Mouse (Mus musculus) ovary, postnatal 14 days (tissue): ENCODE data around the gene Aig1.

Experiments
- DNase-seq: peaks from one replicate; pipeline ENCODE4 v3.0.0; 2022; ENCODE audit warnings: low spot score

Gene Aig1

DNA sequence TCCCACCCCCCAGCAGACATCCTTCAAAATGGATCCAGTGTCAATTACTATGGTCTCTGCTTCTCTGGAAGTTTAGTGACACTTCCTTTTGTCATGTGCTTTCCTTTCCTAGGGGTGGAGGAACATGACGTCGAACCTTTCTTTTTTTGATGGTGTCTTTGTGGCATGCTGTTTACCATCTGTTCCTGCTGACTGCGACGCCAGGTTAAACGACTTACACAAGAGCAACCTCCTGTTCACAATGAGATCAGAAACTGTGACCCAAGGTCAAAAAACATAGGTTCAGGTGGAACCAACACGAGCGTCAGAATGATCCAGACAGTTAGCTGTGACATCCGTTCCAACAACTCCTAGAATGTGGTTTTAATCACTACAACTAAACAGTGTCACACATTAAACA, 166.7 kb downstream of the Aig1 start:
- DNase-seq = no peak

DNA sequence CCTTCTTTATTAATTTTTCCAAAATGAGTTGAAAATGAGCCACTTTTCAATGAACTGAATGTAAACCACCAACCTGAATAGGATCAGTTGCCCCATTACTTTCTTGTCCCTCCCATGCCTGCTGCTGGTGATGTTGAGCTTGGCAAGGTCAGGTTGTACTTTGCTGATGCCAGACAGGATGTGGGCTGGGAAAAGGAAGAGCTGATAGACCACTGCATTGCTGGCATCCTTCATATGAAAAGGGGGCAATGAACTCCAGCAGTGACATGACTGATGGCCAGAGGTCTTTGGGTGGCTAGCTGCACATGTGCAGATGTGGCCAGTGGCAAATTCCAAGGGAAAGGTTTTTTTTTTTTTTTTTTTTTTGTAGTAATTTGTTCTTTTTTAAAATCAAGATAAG, 172.5 kb downstream of the Aig1 start:
- no peak for DNase-seq

DNA sequence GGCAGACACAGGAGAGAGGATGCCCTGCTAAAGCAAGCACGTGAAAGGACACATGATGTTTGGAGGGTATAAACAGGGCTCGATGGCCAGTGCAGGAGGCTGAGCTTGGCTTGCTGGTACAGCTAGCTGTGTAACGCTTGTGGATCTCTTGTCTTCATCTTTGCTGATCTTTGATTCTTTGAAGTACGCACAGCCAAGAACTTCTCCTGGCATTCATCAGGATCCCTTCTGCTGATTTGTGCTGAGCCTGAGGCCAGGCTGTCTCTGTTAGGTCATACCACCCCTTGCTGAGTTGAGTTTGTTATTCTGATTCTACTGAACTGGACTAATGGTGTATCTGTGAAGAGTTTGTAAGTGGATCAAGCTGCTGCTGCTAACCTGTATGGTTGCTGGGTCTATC, 175.5 kb downstream of the Aig1 start:
- DNase-seq = no peak

DNA sequence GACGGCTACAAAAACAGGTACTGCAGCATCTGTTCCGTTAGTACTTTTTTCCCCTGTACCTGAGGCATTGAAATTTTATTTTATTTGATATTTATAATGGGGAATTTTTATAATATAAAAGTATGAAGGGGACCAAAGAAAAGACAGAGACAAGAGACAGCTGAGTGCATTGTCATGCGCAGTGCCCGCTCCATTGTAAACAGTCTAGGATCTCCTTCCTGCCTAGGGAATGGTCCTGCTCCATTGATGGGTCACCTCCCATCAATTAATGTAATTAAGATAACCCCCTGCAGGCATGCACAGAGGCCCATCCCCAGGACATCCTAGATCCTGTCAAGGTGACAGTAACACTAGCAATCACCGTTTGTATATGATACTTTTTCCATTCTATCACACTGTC, 178.0 kb downstream of the Aig1 start:
- DNase-seq = no peak

DNA sequence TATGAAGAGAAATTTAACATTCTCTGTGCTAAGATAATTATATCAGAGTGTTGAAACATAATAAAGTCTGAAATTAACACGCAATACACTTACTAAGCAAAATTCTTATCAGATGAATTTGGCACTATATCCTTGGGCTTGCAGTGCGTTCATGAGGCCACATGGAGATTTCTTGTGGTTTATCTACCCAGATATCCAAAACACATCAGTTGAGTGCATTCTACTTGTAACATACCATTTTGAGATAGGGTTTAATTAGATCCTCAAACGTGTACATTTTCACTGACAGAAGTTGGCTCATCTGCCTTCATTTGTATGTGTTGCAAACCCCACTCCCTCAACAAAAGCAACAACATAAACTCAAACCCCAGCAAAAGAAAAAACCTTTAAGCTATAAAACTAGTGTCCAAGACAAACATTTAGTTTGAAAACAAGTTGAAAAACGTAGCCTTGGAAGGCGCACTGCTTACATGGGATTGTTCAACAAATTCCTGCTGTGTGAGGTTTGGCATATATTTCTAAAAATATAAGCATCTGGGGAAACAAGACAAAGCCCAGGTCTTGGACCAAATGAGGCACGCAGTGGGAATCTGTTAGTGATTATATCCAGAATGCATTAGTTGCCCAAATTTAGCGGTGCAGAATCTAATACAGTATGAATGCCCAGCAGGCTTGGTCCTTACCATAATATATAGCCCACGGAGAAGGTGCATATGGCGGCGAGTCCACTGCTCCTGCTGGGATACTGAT, 178.8 kb downstream of the Aig1 start:
- no peak for DNase-seq

DNA sequence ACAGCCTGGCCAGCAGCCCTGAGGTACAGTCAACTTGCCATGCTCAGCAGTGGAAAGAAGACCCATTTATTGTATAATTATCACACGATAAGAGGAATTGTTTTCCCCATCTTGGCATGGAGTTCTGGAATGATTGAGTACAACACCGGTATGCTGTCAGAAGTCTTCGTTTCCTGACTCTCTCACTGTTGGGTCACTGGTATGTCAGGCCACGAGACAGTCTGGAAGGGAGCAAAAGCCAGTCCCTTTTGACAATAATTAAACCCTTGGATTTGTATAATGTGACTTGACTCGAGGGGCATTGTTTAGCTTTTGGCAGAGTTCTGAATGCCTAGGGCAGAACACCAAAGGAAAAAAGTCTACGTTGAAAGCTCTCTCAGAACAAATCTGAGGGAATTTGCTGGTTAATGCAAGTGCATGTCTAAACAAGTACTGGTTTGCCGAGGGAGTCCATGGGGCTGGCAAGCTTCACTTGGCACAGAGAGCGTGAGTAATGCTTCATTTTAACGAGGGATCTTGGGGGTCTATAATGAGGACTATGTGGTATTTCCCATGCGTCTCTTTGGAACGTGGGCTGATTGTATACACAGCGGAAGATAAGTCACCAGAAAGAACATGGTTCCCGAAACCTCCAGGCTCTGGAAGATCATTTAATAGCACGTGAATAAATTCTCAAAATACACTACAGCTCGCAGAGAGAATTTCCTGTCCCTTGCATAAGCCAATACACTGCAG, 180.2 kb downstream of the Aig1 start:
- DNase-seq = no peak

DNA sequence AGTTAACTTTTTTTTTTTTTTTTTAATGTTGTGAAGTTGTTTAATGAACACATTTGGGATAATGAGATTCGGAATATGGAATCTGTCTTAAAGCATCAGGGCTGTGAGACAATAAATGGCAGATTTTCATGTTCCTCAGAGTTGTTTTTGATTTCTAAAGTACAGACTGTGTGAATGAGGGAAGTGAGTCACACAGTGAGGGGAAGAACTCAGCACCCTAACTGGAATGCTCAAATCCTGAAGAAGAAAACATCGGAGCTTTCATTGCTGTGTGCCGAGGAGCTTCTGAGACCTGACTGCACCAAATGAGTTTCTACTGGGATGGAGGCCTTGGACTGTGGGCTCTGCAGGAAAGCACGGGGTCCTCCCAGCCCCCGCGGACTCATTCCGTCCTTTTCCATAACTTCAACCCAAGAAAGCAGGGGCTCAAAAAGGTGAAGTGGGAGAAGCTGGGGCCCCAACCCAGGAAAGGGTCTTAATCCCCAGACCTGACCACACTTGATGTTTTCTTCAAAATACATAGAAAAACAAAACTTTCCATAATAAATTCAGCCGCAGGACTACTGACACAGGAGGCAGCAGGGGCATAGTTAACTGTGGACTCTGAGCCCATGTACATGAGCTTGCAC, 181.5 kb downstream of the Aig1 start:
- no peak for DNase-seq

DNA sequence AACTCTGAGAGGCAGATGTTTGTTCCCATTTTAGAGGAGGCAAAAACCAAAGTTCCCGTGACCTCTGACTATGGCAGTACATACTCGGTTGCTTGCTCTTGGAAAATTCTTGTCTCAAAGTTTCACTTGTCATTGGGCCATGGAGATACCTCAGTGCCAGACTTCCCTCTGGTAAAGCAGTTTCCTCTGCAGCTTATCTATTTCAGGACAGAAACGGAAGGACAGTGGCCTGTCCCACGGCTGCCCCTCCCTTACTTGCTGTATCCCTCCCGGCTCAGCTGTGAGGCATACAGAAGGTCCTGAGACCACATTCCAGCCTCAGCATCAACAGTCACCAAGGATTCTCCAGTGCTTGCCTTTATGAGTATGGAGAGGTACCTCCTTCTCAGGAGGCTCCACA, 182.7 kb downstream of the Aig1 start:
- no peak for DNase-seq

DNA sequence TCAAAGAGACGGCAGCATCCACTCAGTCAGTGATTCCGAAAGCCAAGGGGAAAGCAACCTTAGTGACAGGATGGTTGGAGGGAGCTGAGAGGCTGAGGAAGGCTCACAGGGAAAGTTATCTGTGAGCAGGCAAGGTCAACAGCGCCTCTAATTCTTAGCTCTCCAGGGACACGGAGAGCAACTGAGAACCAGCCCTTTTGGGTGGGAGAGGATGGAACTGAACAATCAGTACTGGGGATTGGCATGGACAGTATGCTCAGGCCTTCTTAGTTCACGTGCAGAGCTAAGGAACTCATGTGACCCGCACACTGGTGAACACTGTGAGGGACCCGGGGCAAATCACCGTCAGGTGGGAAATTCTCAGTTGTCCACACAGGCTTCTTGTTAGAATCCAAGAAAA, 183.4 kb downstream of the Aig1 start:
- no peak for DNase-seq

DNA sequence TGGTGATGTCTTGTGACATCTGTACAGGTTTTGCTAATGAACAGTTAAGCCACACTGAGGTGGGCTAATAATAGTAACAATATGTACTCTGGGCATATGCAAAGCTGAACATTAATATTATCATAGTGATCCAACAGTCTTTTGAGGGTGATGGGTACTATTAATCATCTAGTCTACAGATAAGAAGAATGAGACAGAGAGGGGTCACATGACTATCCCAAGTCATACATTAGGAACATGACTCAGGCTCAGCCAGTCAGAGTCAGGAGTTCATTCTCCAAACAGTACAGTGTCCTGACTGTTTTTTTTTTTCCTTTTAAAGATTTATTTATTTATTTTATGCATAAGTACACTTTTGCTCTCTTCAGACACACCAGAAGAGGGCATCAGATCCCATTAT, 184.3 kb downstream of the Aig1 start:
- DNase-seq = no peak

DNA sequence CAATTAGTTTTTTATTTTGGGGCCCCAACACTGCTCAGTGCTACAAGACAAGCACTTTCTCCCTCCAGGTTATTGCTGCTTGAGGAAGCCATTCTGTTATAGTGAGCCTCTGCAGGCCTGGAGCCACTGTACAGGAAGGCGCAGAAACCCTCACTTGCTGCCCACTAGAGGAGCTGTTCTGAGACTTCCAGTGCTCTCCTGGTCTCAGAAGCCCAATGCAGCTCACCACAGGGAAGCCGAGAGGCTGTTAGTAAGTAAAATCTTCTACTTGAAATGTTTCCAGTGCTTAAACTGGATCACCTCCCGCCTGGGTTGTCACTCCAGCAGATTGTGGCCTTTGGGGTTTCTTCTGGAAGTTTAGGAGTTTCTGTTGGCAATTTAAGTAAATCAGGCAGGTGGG, 186.2 kb downstream of the Aig1 start:
- DNase-seq = no peak

DNA sequence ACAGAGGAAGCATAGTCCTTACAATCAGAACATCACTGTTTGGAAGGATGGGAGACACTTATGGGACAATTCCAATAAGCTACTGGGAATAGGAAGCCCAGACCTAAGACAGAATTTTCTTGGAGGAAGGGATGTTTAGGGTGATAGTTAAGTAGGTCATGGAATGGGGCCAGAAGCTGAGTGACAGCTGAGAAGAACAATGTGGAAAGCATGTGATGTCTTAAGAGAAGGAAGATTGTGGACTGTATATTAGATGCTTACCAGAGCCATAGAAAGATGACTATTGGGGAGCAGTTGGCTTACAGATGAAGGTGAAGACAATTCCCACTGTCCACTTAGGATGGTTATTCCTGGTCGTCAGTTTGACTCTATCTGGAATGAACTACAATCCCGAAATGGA, 191.3 kb downstream of the Aig1 start:
- DNase-seq = no peak

DNA sequence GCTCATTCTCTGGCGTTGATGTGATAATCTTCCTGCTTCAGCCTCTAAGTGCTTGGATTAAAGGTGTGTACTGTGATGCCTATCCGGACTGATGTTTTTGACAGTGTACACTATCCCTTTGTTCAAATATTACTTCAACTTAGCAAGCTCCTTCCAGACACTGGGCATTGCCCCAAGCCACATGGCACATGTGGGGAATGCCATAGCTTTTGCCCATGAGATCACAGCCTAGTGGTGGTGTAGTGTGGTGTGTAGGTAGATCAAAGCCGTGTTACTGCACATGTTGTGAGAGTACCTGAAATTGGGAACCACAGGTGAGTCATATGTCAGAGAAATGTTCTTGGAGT, 193.8 kb downstream of the Aig1 start:
- DNase-seq = no peak

DNA sequence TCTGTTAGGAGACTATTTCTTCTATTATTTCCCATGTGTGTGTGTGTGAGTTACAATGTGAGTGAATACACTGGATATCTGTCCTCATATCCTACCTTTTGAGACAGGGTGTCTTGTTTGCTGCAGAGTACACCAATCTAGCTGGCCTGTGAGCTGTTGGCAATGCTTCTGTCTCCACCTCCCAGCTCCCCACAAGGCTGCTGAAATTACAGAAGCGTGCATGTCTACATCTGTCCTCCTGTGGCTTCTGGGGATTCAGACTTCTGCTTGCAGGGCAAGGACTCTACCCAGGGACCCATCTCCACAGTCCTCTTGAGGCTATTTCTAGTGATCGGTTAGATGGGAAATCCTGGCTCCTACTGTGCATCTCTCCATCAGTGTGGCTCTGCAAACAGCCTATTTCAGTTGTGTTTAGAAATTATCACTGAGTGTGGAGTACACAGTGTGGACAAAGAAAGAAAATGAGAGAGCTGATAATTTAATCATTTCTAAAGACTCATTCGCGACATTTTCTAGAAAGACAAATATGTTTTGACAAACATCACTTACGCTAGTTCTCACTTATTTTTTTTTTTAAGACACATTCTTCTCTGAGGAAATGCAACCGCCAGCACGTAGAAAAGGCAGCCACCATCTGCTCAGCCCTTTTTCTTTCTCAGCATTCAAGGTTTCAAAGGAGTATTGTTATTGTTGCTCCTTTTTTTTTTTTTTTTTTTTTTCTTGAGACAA, 194.3 kb downstream of the Aig1 start:
- DNase-seq = no peak

DNA sequence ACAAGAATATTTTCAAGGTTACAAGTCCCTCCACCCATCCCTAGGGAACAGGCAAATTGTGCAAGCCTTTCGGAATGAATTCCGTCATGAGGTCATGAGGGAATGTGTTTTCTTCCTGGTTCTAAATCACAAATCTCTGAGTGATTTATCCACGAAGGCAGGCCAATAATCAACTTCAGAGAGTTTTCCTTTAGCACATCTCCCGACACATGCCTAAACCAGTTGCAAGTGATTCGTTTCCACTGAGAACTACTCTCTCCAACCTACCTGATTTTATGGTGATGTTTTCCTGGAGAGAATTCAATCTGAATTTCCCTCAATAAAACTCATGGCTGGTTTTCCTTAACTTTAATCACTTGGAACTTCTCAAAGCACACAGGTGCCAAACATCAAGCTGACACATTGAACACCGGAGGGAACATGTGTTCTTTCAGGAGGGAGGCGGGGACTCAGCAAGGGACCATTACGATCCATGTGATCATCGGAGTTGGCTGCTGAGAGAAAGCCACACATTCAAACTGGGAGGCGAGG, 201.5 kb downstream of the Aig1 start:
- no peak for DNase-seq

DNA sequence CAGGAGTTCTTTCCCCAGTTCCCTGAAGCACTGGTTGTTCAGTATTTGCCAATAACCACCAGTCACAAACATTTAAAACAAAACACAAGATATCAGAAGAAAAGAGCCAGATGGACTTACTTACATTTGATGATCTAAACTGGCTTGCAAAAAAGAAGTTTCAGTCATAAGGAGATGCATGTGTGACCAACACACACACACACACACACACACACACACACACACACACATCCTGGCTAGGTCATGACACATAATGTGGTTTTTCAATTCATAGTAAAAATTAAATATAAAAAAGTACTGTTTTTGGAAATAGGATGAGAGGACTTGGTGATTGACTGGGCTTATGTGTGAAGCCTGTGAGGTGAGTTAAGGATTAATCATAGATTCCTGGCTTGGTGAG, 205.3 kb downstream of the Aig1 start:
- DNase-seq = no peak

DNA sequence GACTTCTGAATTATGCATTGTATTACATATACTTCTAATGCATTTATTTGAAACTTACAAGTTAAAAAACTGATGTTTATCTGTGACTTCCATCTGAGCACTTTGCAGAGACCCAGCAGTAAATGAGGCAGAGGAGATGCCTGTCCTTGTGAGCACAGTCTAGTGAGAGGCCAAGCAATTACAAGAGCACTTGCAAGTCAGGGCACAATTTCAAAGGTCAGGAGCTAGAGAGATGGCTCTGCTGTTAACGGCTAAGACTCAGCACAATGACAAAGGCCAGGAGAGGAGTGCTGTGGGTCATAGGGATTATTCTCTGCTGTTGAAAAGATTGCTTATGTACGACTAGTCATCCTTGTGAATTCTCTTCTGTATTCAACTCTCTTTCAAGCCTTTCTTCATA, 209.0 kb downstream of the Aig1 start:
- DNase-seq = no peak

DNA sequence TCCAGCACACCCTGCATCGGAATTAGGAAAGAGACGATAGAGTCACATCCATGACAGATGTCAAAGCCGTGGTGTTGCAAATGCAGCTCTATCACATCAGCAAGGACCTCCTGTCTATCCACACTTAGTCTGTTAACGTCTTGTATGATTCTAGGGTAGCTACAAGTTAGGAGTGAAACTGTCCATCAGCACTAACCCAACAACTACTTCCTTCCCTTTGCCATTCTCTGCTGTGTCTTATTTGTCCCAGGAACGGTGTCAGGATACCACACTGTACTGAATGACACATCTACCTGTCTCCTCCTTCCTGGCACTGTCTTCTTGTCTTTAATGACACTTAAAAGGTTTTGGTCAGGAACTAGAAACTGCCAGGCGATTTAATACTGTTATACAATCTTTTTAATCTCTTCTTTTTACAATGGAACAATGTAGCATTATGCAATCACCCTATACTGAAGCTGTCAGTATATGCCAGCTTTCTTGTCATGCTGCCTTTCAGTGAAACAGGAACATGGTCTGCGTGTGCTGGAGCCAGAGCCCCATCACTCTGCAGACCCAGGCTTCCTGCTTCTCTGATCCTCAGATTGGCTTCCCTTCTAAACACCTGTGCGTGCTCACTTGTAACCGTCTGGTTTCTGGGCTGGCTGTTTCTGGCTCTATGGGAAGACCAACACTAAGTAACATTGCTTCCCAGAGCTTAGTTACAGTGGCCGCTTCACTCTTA, 214.9 kb downstream of the Aig1 start:
- no peak for DNase-seq

DNA sequence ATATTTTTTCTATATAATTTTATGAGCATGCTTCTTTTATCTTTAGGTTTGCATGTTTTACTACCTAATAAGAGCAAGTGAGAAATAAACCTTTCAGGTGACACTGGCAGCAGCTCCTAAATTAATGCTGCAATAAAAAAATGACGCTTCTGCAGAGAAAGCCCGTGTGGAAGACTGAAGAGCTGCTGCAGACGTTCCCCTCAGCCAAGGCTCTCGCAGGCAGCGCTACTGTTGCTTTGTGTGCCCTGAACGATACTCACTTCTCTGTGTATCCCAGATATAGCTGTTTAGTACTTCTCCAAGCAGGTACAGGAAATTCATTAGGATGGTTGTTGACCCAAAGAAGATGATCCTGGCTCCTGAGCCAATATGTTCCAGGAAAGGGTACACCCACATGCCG, 215.5 kb downstream of the Aig1 start:
- no peak for DNase-seq

DNA sequence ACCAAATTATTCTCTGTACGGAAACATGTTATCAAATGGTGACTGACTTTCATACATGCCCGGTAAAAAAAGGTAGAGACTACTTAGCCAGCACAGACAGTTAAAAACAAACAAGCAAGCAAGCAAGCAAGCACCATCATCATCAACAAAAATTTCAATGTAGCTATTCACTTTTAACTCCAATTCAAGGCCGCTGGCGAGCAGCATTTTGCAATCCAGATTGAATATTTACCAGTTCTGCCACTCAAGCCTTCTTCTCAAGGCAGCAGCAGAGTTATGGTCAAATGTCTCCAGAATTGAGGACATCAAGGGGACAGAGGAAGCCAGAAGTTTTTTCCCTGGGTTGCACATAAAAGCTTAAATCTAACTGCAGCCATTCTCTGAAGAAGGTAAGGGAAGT, 216.7 kb downstream of the Aig1 start:
- DNase-seq = no peak

DNA sequence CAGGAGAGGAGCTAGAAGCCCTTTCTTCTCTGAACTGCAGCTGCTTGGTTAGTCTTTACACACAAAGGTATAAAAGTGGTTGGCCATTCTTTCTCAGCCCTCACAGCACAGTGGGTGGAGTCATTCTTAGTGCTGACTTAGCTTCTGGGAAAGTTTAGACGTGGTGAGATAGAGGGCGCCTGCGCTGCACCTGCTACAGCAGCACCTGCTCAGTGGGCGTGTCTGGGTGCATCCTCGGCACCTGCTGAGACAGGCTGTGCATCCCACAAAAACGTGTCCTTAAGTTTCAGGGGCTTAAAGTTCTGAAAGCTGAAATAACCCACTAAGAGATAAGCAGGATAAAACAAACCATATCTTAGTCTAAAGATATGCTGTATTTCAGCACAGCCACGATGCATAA, 227.0 kb downstream of the Aig1 start:
- DNase-seq = peak; percentile 2

DNA sequence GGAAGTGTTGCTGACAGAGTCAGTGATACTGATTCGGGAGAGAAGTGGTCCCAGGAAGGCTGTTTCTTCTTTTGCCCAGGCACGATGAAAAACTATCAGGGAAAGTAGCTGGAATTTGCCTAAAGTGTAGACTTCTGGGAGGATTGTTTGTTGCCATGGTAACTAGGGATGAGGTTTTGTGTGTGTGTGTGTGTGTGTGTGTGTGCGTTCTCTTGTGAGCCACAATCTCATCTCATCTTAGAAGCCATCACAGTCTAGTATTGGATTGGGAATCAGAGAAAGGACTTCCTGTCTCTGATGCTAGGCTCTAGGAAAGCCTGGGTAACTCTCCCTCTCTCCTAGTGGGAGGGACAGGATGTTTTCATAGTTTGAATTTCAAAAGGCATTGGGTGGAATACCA, 237.0 kb downstream of the Aig1 start:
- DNase-seq = no peak
